Mouse (Mus musculus): ENCODE results near the gene Mphosph10. TPM values are rescaled to one million over a fixed set of nuclear protein-coding genes. Genes with fewer than 3 reads are reported as not detected.

Mphosph10 gene
- polyA plus RNA-seq, 1 experiment, result 0.09 TPM

GRCm38 (mm10) chr7:64400725-64401124, 8.7 kb upstream of the Mphosph10 start:
- WGBS, result 93% methylated on average over 1 of the region's 1 CpGs
- peaks cover 5% of the 10 kb centered on the region; the same call in 1 of the 2 replicates for H3K36me3 ChIP-seq (ENCODE audit: control insufficient read depth, insufficient read depth, low read length)
- no peak for TF ChIP-seq POLR2A (IDR thresholded peaks at IDR 0.05; ENCODE audit: low read depth, low read length)
- TF ChIP-seq CTCF (IDR thresholded peaks at IDR 0.05; ENCODE audit: extremely low read depth, insufficient read length, insufficient replicate concordance, low read depth, low read length), result no peak
- H3K4me3 ChIP-seq (ENCODE audit: low read depth, low read length), result no peak overlapping the region
- no peaks in the 10 kb centered on the region for H3K4me1 ChIP-seq (ENCODE audit: control insufficient read depth, insufficient read depth, insufficient read length, low read length)
- no peaks in the 10 kb centered on the region for H3K27me3 ChIP-seq (ENCODE audit: control insufficient read depth, insufficient read depth, low read length)
- H3K27ac ChIP-seq (ENCODE audit: insufficient read depth, low read depth, low read length), result no peak overlapping the region

GRCm38 (mm10) chr7:64392819-64393151, 717 bp upstream of the Mphosph10 start:
- H3K27ac ChIP-seq (ENCODE audit: insufficient read depth, low read depth, low read length), result peak overlapping the region; percentile 56
- WGBS, result under 1% methylated on average over 15 of the region's 15 CpGs

GRCm38 (mm10) chr7:64391479-64391878, 589 bp downstream of the Mphosph10 start:
- H3K27ac ChIP-seq (ENCODE audit: insufficient read depth, low read depth, low read length), result peak overlapping the region; percentile 22; the same call in 1 of the 2 replicates
- no peaks in the 10 kb centered on the region for H3K27me3 ChIP-seq (ENCODE audit: control insufficient read depth, insufficient read depth, low read length)
- H3K4me3 ChIP-seq (ENCODE audit: low read depth, low read length), result peak overlapping the region; percentile 75
- peaks cover 15% of the 10 kb centered on the region for H3K36me3 ChIP-seq (ENCODE audit: control insufficient read depth, insufficient read depth, low read length)
- TF ChIP-seq POLR2A (IDR thresholded peaks at IDR 0.05; ENCODE audit: low read depth, low read length) (no peak), CTCF (IDR thresholded peaks at IDR 0.05; ENCODE audit: extremely low read depth, insufficient read length, insufficient replicate concordance, low read depth, low read length) (no peak)
- WGBS, result under 1% methylated on average over 8 of the region's 8 CpGs
- H3K4me1 ChIP-seq (ENCODE audit: control insufficient read depth, insufficient read depth, insufficient read length, low read length), result peaks cover 3% of the 10 kb centered on the region; the same call in 1 of the 2 replicates

More at GRCm38 (mm10) chr7:64392819-64393151, 717 bp upstream of the Mphosph10 start:
- Histone ChIP-seq H3K4me3 (ENCODE audit: low read depth, low read length) (peak overlapping the region; percentile 75), H3K4me1 (ENCODE audit: control insufficient read depth, insufficient read depth, insufficient read length, low read length) (peaks cover 3% of the 10 kb centered on the region; the same call in 1 of the 2 replicates), H3K27me3 (ENCODE audit: control insufficient read depth, insufficient read depth, low read length) (no peaks in the 10 kb centered on the region), H3K36me3 (ENCODE audit: control insufficient read depth, insufficient read depth, low read length) (peaks cover 9% of the 10 kb centered on the region)
- no peak for TF ChIP-seq CTCF (IDR thresholded peaks at IDR 0.05; ENCODE audit: extremely low read depth, insufficient read length, insufficient replicate concordance, low read depth, low read length)
- no peak for TF ChIP-seq POLR2A (IDR thresholded peaks at IDR 0.05; ENCODE audit: low read depth, low read length)

GRCm38 (mm10) chr7:64373830-64374562, 18.1 kb downstream of the Mphosph10 start, which contains the start of gene Fan1:
Gene Fan1, minus strand, starts transcription at chr7:64374095.
- 2% methylated on average over 27 of the region's 27 CpGs for WGBS
- TF ChIP-seq POLR2A (IDR thresholded peaks at IDR 0.05; ENCODE audit: low read depth, low read length), result 0 out of 2 replicates have a peak, but pooled peaks have one; percentile 22
- TF ChIP-seq CTCF (IDR thresholded peaks at IDR 0.05; ENCODE audit: extremely low read depth, insufficient read length, insufficient replicate concordance, low read depth, low read length), result peak; percentile 19; the same call in 1 of the 2 replicates
- H3K27ac ChIP-seq (ENCODE audit: insufficient read depth, low read depth, low read length), result peak within 1 kb of the TSS; percentile 67
- peaks cover 24% of the 10 kb centered on the region for H3K36me3 ChIP-seq (ENCODE audit: control insufficient read depth, insufficient read depth, low read length)
- H3K4me3 ChIP-seq (ENCODE audit: low read depth, low read length), result peak within 1 kb of the TSS; percentile 73
- no peaks in the 10 kb centered on the region for H3K27me3 ChIP-seq (ENCODE audit: control insufficient read depth, insufficient read depth, low read length)
- peaks cover 2% of the 10 kb centered on the region for H3K4me1 ChIP-seq (ENCODE audit: control insufficient read depth, insufficient read depth, insufficient read length, low read length)

GRCm38 (mm10) chr7:64373147-64373829, 18.8 kb downstream of the Mphosph10 start:
- peak overlapping the region; percentile 67 for H3K27ac ChIP-seq (ENCODE audit: insufficient read depth, low read depth, low read length)
- H3K27me3 ChIP-seq (ENCODE audit: control insufficient read depth, insufficient read depth, low read length), result no peaks in the 10 kb centered on the region
- peak overlapping the region; percentile 73 for H3K4me3 ChIP-seq (ENCODE audit: low read depth, low read length)
- H3K4me1 ChIP-seq (ENCODE audit: control insufficient read depth, insufficient read depth, insufficient read length, low read length), result peaks cover 2% of the 10 kb centered on the region
- peaks cover 23% of the 10 kb centered on the region for H3K36me3 ChIP-seq (ENCODE audit: control insufficient read depth, insufficient read depth, low read length)
- TF ChIP-seq CTCF (IDR thresholded peaks at IDR 0.05; ENCODE audit: extremely low read depth, insufficient read length, insufficient replicate concordance, low read depth, low read length) (no peak), POLR2A (IDR thresholded peaks at IDR 0.05; ENCODE audit: low read depth, low read length) (no peak)
- WGBS, result 3% methylated on average over 18 of the region's 18 CpGs

- no peak overlapping the region for H3K4me3 ChIP-seq (ENCODE audit: low read depth, low read length)
- no peaks in the 10 kb centered on the region for H3K27me3 ChIP-seq (ENCODE audit: control insufficient read depth, insufficient read depth, low read length)
- no peak overlapping the region for H3K27ac ChIP-seq (ENCODE audit: insufficient read depth, low read depth, low read length)
- peaks cover 2% of the 10 kb centered on the region for H3K4me1 ChIP-seq (ENCODE audit: control insufficient read depth, insufficient read depth, insufficient read length, low read length)
- TF ChIP-seq CTCF (IDR thresholded peaks at IDR 0.05; ENCODE audit: extremely low read depth, insufficient read length, insufficient replicate concordance, low read depth, low read length) (no peak), POLR2A (IDR thresholded peaks at IDR 0.05; ENCODE audit: low read depth, low read length) (no peak)
- 93% methylated on average over 23 of the region's 23 CpGs for WGBS
- H3K36me3 ChIP-seq (ENCODE audit: control insufficient read depth, insufficient read depth, low read length), result peaks cover 15% of the 10 kb centered on the region
Measured at GRCm38 (mm10) chr7:64371940-64372878, 19.9 kb downstream of the Mphosph10 start.
